Mouse (Mus musculus) cerebellum, adult 9-10 months (tissue): ENCODE data around the gene Upk2.
"Not testable (repeated sequence)": the region's sequence is repeated elsewhere in the genome, so short reads cannot be mapped to it uniquely, and the experiment has no call there.

Source experiments
- DNase-seq: peaks from one replicate; pipeline ENCODE4 v3.0.0; 2022

Gene Upk2

DNA sequence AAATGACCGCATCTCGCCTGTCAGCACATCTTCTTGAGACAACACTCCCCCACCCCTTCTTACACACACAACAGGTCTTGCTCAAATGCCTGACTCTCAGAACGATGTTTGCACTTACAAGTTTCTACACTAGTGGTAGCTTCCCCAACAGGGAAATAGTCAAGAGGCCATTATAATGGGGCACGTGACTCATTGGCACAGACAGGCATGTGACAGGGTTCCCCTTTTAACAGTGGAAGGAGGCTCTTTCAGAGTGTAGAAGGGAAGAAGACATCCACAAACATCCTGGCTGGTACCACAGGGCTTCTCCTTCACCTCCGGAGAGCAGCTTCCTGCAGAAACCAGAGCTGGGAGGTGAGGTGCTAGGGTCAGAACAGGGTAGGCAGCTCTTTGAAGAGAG, 7.2 kb upstream of the Upk2 start:
- DNase-seq: no peak

DNA sequence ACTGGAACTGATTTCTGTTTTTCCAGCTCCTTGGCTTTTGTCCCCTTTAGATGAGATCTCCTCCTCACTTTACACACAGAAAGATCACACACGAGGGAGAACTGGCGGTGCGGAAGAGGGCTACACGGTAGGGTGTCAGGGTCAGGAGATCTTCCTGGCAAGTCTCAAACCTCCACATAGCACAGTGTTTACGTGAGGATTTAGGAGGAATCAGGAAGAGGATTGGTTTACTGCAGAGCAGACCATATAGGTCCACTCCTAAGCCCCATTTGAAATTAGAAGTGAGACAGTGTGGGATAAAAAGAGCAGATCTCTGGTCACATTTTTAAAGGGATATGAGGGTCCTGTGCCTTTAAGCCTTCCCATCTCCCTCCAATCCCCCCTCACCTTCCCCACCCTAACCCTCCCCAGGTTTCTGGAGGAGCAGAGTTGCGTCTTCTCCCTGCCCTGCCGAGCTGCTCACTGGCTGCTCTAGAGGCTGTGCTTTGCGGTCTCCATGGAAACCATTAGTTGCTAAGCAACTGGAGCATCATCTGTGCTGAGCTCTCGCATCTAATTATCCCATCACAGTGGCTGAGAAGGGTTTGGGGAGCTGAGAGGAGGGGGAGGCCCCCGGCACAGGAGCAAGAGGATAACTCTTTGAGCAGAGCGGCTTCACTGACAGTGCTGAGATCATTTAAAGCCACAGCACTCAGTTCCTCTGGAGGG, 2.4 kb upstream of the Upk2 start:
- DNase-seq: peak; percentile 44

DNA sequence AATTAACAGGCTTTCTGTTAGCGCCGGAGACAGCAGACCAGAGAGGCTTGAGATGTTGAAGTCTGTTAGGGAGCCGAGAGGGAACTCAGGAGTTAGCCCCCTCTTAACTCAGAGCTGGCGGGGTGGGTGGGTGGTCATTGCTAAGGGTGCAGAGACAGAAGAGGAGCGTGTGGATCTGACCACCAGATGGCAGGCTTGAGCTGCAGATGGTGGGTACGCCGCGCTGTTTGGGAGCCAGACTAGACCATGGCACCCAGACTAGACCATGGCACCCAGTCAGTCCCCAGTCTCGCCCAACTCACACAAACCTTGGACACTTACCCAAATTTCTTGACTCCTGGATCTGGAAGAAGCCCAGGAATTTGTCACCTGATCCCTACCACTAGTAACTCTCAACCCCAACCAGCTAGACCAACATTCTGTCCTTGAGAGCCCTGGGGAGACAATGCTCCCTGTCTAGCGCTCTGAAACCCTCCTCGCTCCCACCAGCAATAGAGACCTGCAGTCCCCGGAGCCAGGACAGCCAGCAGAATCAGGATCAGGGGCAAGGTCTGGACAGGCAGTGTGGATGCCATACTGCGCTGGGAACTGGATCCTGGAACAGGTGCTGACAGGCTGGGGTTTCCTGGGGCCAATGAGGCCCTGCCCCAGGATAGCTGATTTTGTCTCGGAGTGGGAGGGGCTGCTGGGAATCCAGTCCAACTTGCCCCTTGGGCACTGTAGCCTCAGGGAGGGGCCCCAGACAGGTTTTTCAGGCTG, 465 bp downstream of the Upk2 start:
- peak; percentile 84 for DNase-seq

DNA sequence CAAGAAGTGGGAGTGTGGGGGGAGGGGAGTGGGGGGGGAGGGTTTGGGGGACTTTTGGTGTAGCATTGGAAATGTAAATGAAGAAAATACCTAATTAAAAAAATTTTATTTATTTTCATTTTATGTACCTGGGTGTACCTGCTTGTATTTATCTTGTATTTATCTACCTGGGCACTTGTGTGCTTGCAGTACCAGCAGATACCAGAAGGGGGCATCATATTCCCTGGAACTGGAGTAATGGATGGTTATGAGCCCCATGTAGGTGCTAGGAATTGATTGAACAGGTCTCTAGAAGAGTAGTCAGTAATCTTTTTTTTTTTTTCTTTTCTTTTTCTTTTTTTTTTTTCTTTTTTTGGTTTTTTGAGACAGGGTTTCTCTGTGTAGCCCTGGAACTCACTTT, 4.4 kb downstream of the Upk2 start:
- no peak for DNase-seq

DNA sequence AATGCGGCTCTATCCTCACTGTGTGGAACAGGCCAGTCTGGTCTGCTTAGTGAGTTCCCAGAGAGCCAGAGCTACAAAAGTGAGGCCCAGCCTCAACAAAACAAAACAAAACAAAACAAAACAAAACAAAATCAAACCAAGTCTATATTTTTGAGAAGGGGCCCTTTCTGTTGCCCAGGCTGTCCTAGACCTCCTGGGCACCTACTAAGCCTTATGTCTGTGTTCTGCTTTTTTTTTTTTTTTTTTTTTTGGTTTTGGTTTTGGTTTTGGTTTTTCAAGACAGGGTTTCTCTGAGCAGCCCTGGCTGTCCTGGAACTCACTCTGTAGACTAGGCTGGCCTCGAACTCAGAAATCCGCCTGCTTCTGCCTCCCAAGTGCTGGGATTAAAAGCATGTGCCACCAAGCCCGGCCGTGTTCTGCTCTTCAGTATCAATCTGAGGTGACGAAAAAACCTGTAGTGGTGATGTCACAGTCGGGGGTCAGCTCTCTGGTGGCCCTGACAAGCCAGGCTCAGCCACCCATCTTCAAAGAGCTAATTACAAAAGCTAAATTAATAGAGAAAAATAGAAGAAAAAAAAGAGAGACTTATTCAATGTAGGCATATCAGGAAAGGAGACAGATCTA, 10.3 kb downstream of the Upk2 start:
- DNase-seq: not testable (repeated sequence)

DNA sequence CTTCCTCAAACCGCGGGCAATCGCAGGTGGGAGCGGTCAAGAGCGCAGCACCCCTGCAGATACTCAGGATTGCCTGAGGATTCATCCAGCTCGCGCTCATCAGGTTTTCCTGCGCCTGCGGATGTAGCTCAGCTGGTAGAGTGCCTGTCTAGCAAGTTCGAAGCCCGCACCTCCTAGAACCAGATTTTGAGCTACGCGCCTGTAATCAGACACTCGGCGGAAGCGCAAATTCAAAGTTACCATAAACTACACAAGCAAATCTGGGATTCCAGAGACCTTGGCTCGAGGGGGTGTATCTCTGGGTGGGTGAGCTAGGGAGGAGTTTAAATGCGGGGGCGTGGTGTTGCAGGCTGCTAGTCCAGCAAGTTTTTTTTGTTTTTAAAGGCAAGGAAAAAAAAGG, 13.8 kb downstream of the Upk2 start, which contains the start of gene Foxr1:
Gene Foxr1, minus strand, starts transcription at position 176 of the 400 bp plus-strand sequence.
- DNase-seq: no peak

DNA sequence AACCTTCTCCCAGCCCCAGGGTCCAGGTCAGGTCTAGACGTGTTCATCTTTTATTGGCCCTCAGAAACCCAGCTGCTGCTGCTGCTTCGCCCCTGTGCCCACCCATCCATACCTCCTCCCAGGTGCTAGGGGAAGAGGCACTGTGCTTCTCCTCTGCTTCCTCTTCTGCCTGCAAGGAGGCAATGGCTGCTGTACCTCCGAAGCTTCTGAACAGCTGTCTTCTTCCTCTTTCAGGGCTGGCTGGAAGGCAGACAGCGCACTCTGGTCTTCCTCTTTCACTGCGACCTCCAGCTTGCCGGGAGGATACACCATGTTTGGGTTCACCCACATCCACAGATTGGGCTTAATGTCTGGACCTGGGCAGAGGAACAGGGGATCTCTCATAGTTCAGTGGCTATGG, 19.0 kb downstream of the Upk2 start:
- no peak for DNase-seq

DNA sequence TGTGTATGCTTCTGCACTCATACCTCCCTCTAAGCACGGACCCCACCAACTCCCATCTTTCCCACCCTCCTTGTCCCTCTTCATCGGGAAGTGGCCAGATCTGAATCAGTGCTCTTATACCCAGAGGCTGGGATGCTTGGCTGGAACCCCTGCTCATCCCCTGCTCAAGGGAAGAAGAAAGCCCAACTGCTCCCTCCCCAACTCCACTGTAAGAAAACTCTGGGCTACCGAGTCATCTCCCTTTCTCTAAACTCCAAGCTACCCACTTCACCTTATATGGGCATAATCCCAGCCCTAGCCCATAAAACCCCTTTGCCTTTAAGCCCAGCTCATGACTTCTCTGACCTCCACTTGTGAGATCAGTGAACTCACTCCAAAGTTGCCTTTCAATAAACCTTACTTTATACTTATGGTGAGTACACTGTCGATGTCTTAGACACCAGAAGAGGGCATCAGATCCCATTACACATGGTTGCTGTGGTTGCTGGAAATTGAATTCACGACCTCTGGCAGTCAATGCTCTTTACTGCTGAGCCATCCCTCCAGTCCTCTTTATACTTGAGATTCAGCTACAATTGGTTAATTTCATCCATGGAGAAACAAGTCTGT, 22.1 kb downstream of the Upk2 start:
- DNase-seq: no peak

DNA sequence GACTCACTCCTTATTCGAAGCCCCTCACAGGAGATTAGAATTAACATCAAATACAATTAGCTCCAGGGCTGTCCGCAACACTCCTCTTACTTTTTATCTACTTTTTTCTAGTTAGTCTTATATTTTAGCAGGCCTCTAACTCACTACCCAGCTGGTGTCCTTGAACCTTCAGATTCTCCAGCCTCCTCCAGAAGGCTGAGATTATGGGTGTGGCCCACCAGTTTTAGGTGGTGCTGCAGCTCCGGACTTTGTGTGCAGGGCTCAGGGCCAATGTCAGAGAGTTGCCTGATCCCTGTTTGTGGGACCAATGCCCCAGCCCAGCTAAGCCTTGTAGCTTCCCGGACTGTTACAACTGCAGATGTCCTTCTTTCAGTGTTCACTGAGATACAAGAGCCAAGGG, 31.2 kb downstream of the Upk2 start:
- no peak for DNase-seq

DNA sequence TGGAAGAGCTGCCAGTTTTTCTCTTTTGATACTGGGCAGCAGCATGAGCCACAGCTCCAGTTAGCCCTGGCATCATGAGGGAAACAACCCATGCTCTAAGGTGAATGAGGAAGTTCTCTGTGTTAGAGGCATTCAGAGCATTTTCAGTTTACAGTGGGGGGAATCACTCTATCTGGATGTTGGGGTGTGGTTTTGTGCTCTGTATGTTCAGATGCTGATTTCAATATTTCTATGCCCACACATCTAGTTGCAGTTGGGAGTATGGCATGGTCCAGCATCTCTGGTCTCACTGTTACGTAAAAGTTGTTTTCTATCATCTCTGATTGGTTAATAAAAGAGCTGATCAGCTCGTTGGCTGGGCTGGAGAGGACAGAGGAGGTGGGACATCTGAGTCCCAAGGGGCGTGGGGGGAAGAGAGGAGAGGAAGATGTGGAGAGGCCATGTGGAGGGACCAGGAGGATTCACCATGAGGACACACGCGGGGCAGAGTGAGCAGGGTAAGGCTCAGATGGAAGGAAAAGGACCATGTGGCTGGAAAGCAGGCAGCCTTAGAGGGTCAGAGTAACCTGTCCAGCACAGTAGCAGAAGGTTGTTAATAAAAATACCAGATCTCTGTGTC, 34.4 kb downstream of the Upk2 start:
- no peak for DNase-seq

DNA sequence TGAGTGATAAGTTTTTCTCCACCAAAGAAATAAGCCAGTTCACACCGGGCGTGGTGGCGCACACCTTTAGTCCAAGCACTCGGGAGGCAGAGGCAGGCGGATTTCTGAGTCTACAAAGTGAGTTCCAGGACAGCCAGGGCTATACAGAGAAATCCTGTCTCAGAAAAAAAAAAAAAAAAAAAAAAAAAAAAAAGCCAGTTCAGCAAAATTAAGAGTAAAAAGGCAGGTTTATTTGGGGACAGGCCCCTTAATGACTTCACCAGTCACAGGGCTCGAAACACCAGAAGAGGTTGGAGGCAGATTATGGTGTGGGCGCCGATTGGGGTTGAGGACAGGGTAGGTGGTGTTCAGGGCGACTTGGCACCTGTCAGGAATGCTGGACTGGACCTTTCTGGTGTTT, 35.0 kb downstream of the Upk2 start:
- peak; percentile 34 for DNase-seq

DNA sequence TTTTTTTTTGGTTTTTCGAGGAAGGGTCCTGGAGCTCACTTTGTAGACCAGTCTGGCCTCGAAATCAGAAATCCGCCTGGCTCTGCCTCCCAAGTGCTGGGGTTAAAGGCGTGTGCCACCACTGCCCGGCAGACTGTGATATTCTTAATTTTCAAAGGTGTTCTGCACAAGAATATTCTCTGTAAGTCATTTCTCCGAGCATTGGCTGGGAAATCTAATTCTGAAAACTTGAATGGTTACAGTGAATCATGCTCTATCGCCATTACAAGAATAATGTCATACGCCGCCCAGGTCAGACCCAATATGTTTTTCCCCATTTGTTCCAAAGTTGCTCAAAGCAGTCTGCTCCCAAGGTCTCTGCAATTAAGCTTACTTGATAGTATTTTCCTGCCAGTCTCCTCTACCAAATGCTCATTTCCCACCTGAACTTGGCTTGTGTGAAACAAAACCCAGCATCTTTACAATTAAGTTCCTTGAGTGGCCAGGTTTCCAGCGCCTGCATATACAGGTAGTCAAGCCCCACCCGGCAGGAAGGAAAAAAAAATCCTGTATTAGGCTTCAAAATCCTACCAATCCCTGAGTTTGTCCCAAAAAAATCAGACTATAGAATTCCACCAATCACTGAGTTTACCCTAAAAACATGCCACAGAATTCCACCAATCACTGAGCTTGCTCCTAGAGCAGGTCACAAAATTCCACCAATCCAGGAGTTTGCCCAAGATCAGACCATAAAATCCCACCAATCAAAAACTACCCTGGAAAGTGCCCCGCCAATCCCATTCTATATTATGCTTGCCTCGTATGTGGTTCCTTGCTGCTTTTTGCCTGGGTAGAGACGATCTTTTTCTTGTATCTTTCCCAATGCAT, 36.0 kb downstream of the Upk2 start, which contains the start of gene Ccdc84:
Gene Ccdc84, minus strand, starts transcription at position 51 of the 867 bp plus-strand sequence.
- peak; percentile 71 for DNase-seq

DNA sequence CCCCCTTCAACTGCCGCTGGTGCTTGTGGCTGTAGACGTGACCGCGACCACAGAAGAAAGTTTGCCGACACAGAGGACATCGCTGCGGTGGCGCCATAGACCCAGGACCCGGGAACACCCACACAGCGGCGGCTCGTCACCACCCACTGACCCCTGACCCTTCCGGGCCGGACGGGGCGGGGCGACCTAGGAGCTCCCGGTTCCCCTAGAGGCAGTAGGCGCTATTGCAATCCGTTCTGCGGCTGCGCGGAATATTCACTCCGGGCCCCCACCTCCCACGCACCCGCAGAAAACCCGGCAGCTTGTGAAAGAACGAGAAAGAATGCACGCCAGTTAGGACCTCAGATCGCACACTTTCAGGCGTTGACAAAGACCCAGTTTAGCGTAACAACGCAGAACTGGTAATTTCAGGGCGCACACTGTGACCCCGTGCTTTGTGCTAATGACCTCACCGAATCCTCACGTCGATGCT, 36.8 kb downstream of the Upk2 start:
- peak; percentile 95 for DNase-seq

DNA sequence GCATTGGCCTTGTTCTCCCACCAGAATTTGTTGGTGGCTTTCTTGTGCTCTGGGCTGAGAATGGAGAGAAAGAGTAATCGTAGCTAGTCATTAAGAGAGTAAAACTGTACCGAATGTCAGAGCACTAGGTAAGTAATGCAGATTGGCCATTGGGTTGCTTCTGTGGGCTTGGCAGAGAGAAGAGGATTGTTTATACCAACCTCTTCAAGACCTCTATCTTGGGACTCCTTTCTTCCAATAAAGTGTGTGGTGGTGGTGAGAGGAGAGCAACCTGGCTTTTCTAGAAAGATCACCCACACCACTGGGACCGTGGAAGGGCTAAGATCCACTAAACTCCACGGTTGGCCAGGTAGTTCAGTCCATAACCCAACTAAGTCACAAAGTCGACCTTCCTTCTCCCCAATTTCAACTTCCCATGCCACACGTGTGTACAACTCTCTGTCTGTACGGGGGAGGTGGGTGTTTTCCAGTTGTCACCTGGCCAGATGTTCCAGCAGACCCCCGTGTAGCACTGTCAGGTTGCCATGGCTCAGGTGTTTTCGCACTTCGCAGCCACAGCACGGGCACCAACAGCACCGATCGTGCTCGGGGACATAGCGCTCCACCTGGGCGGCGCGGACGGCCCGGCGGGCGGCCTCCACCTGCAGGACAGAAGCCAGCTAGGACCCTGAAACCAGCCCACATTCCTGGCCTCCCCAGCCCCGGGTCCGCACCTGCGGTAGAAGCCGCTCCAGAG, 37.5 kb downstream of the Upk2 start:
- peak; percentile 70 for DNase-seq

DNA sequence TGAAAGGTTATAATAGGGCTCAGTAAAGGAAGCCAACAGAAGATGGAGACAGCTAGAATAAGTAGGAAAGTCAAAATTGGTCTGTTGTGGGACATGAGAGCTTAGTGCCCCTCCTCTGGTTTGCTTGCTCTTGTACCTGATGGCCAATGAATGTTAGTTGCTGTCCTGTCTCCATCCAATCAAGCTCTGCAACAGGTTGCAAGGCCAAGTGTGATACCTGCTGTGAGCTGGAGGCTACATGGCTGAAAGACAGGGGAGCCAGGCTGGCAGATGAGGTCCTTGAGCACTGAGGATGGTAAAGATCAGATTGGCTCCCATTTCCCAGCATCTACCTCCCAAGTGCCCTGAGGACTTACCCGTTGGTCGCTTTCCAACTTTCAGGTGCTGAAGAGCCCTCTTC, 42.0 kb downstream of the Upk2 start:
- DNase-seq: peak; percentile 27

DNA sequence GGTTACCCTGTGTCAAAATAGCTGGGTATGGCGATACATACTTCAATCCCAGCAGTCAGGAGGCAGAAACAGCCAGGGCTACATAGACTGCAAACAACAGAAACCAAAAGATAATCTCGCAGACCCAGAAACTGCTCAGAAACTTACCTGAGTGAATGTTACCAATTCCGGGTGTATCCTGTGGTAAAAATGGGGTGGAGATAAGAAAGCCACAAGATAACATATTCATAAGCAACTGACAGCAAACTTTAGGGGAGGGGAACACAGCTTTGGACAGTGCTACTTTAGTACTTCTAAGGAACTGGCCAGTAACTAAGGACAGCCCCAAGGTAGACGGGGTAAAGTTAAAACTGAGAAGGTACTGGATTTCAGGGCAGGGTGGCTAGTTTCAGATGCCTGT, 42.5 kb downstream of the Upk2 start:
- no peak for DNase-seq

DNA sequence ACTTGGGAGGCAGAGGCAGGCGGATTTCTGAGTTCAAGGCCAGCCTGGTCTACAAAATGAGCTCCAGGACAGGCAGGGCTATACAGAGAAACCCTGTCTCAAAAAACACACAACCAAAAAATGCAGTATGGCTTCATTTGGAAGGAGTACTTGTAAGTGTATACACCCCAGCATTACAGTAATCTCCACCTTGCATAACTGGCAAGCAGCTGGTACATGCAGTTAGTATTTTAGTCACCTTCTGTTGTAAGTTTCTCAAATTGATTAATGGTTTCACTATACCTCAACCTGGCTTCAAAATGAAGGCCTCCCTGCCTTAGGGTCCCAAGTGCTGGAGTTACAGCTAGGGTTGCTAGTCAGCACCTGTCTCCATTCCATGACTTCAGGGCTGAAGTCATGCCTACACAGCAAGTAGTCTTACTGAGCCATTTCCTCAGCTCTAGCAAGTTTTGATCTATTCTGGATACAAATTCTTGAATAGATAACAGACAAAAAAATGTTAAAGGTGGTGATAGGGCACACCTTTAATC, 43.1 kb downstream of the Upk2 start:
- peak; percentile 21 for DNase-seq

DNA sequence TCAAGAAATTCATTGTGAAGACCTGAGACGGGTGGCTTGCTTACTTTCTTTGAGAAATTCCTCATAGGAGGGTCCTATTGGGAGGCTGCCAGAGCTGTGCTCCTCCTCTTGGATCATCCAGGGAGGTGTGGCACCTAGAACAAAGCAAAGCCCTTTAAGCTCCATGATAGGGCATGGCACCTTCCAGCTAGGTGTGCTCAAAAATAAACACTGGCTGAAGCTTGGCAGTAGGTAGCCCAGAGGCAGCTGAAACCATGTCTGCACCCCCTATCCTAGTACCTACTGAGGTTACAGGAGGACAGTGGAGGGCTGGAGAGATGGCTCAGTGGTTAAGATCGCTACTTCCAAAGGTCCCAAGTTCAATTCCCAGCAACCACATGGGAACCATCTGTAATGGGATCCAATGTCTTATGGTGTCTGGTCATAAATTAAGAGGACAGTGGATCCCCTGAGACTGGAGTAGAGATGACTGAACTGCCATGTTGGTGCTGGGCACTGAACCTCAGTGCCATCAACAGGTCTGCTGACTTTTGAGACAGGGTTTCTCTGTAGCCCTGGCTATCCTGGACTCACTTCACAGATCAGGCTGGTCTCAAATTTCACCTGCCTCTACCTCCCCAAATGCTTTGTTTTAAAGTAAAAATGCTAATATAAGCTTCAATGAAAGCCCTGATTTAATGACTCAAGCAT, 44.0 kb downstream of the Upk2 start:
- peak; percentile 33 for DNase-seq

DNA sequence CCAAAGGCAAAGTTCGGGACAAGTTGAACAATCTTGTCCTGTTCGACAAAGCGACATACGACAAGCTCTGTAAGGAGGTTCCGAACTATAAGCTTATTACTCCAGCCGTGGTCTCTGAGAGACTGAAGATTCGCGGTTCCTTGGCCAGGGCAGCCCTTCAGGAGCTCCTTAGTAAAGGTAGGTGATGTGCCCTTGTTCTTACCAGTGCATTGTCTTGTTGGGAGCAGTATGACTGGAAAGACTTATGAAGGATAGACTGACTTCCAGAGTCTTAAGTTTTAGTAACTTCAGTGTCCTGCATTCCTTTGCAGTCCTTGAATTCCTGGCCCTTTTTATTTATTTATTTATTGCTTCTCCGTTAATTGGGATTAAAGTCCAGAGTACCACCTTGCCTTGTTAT, 46.1 kb downstream of the Upk2 start:
- DNase-seq: peak; percentile 25

DNA sequence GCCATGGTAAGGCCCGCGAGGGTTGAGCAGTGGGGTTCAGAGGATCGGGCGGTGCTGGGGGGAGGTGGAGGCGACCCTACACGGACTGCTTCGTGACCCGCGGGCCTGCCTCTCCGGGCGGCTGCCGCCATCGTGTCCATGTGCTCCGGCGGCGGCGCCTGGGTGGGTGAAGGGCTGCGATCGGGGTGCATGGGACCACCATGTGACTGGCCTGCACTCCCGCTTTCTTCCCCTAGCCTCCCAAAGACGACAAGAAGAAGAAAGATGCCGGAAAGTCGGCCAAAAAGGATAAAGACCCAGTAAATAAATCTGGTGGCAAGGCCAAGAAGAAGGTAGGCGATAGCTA, 47.1 kb downstream of the Upk2 start:
- DNase-seq: no peak
